Mouse (Mus musculus) lung, embryonic 14.5 days (tissue): ENCODE measurements at regions not wholly inside any gene's neighbourhood (a gene's known extent, or its start where the extent isn't known, plus 50 kb on each side); places are given as distances from the start of the nearest gene placed in this dataset.
A peak's percentile ranks its signal among the peaks of the same experiment; 100 is the strongest.

Experiments used
- ATAC-seq: fragments of 200-750 bp; cut with Nextera tagmentation; 2 replicates; pipeline ENCODE4 v1.8.0; 2017; ENCODE audit warnings: mild to moderate bottlenecking, moderate TSS enrichment, moderate library complexity; ENCODE audit not compliant: insufficient read depth
- DNase-seq: peaks from one replicate; pipeline ENCODE4 v3.0.0-alpha.2; 2015
- H3K27ac ChIP-seq: fragments of 300-500 bp; sonication (generic); 2 replicates; pipeline ENCODE4 v1.5.1; 2014; ENCODE audit warnings: low read depth, mild to moderate bottlenecking, moderate library complexity
- H3K27me3 ChIP-seq: fragments of 300-500 bp; sonication (generic); 2 replicates; pipeline ENCODE4 v1.6.1; 2014; ENCODE audit warnings: low read length, control low read depth; ENCODE audit not compliant: insufficient read depth
- H3K36me3 ChIP-seq: fragments of 300-500 bp; sonication (generic); 2 replicates; pipeline ENCODE4 v1.6.1; 2014; ENCODE audit warnings: control low read depth; ENCODE audit not compliant: insufficient read depth
- H3K4me1 ChIP-seq: fragments of 300-500 bp; sonication (generic); 2 replicates; pipeline ENCODE4 v1.6.1; 2014; ENCODE audit warnings: antibody characterized with exemption, control low read depth; ENCODE audit not compliant: insufficient read depth
- H3K4me2 ChIP-seq: fragments of 300-500 bp; sonication (generic); 2 replicates; pipeline ENCODE4 v1.6.1; 2014; ENCODE audit warnings: mild to moderate bottlenecking
- H3K4me3 ChIP-seq: fragments of 300-500 bp; sonication (generic); 2 replicates; pipeline ENCODE4 v1.5.1; 2014; ENCODE audit warnings: low read depth, low read length
- H3K9ac ChIP-seq: fragments of 300-500 bp; sonication (generic); 2 replicates; pipeline ENCODE4 v1.6.1; 2014
- H3K9me3 ChIP-seq: fragments of 300-500 bp; sonication (generic); 2 replicates; pipeline ENCODE4 v1.6.1; 2016; ENCODE audit warnings: low read depth, low read length, control low read depth
- CTCF ChIP-seq: IDR thresholded peaks from 2 replicates; pipeline ENCODE4 v1.5.1; 2016; ENCODE audit warnings: antibody characterized with exemption, low read depth
- WGBS: fragments of 180-500 bp; shearing (Covaris S2); extraction: QIAGEN DNeasy Blood & Tissue Kit; methylation state at CpG from one replicate; pipeline ENCODE4 v1.1.7; 2014; 5-methylcytosine and 5-hydroxymethylcytosine counted together

- H3K4me1 ChIP-seq: no peaks in the 10 kb centered on the region
- H3K27me3 ChIP-seq: no peaks in the 10 kb centered on the region
- H3K27ac ChIP-seq: no peak overlapping the region
- ATAC-seq (no peak), DNase-seq (no peak)
- H3K9me3 ChIP-seq: no peaks in the 10 kb centered on the region
- no peak for TF ChIP-seq CTCF
- no peak overlapping the region for H3K4me3 ChIP-seq
- H3K36me3 ChIP-seq: no peaks in the 10 kb centered on the region
- H3K4me2 ChIP-seq: no peak overlapping the region
- 80% methylated on average over 9 of the region's 9 CpGs for WGBS
- H3K9ac ChIP-seq: no peak overlapping the region
Observed at GRCm38 (mm10) chr11:63657057-63657456, 265.0 kb downstream of the Hs3st3b1 start.

GRCm38 (mm10) chr11:63665268-63665934 lies 256.7 kb downstream of the Hs3st3b1 start:
- Histone ChIP-seq H3K9ac (no peak overlapping the region), H3K36me3 (no peaks in the 10 kb centered on the region), H3K4me3 (no peak overlapping the region), H3K4me1 (no peaks in the 10 kb centered on the region), H3K4me2 (no peak overlapping the region), H3K27me3 (no peaks in the 10 kb centered on the region), H3K9me3 (no peaks in the 10 kb centered on the region), H3K27ac (no peak overlapping the region)
- ATAC-seq (no peak), DNase-seq (no peak)
- 44% methylated on average over 12 of the region's 12 CpGs for WGBS
- no peak for TF ChIP-seq CTCF

- Histone ChIP-seq H3K4me2 (no peak overlapping the region), H3K4me3 (no peak overlapping the region), H3K27me3 (no peaks in the 10 kb centered on the region), H3K9ac (no peak overlapping the region), H3K9me3 (no peaks in the 10 kb centered on the region), H3K27ac (no peak overlapping the region), H3K36me3 (no peaks in the 10 kb centered on the region), H3K4me1 (no peaks in the 10 kb centered on the region)
- WGBS: 54% methylated on average over 4 of the region's 4 CpGs
- TF ChIP-seq CTCF: no peak
- DNase-seq: no peak
- no peak for ATAC-seq
Observed at GRCm38 (mm10) chr11:63670477-63670876, 251.6 kb downstream of the Hs3st3b1 start.

- DNase-seq: peak; percentile 46
- 44% methylated on average over 2 of the region's 2 CpGs for WGBS
Observed at GRCm38 (mm10) chr11:63671816-63672215, 250.3 kb downstream of the Hs3st3b1 start.

GRCm38 (mm10) chr11:63677921-63678320 lies 244.2 kb downstream of the Hs3st3b1 start:
- Histone ChIP-seq H3K4me2 (no peak overlapping the region), H3K27me3 (no peaks in the 10 kb centered on the region), H3K27ac (no peak overlapping the region), H3K4me3 (no peak overlapping the region), H3K9me3 (no peaks in the 10 kb centered on the region), H3K9ac (no peak overlapping the region), H3K4me1 (no peaks in the 10 kb centered on the region), H3K36me3 (no peaks in the 10 kb centered on the region)
- DNase-seq (no peak), ATAC-seq (no peak)
- no peak for TF ChIP-seq CTCF
- WGBS: 63% methylated on average over 11 of the region's 11 CpGs

More at GRCm38 (mm10) chr11:63671816-63672215, 250.3 kb downstream of the Hs3st3b1 start:
- H3K27ac ChIP-seq: no peak overlapping the region
- no peaks in the 10 kb centered on the region for H3K36me3 ChIP-seq
- no peak overlapping the region for H3K9ac ChIP-seq
- no peaks in the 10 kb centered on the region for H3K9me3 ChIP-seq
- ATAC-seq: no peak
- no peak overlapping the region for H3K4me2 ChIP-seq
- H3K27me3 ChIP-seq: no peaks in the 10 kb centered on the region
- no peak overlapping the region for H3K4me3 ChIP-seq
- no peak for TF ChIP-seq CTCF
- no peaks in the 10 kb centered on the region for H3K4me1 ChIP-seq

- no peak for TF ChIP-seq CTCF
- no peak overlapping the region for H3K9ac ChIP-seq
- H3K4me3 ChIP-seq: no peak overlapping the region
- no peaks in the 10 kb centered on the region for H3K9me3 ChIP-seq
- no peak for DNase-seq
- H3K27ac ChIP-seq: no peak overlapping the region
- H3K27me3 ChIP-seq: no peaks in the 10 kb centered on the region
- no peak for ATAC-seq
- H3K4me2 ChIP-seq: no peak overlapping the region
- H3K36me3 ChIP-seq: no peaks in the 10 kb centered on the region
- H3K4me1 ChIP-seq: no peaks in the 10 kb centered on the region
- 72% methylated on average over 17 of the region's 17 CpGs for WGBS
Observed at GRCm38 (mm10) chr11:63678382-63678905, 243.6 kb downstream of the Hs3st3b1 start.

- no peak overlapping the region for H3K4me3 ChIP-seq
- H3K27ac ChIP-seq: no peak overlapping the region
- no peak for TF ChIP-seq CTCF
- no peaks in the 10 kb centered on the region for H3K4me1 ChIP-seq
- DNase-seq (no peak), ATAC-seq (no peak)
- H3K9ac ChIP-seq: no peak overlapping the region
- H3K9me3 ChIP-seq: no peaks in the 10 kb centered on the region
- H3K27me3 ChIP-seq: no peaks in the 10 kb centered on the region
- no peaks in the 10 kb centered on the region for H3K36me3 ChIP-seq
- H3K4me2 ChIP-seq: no peak overlapping the region
- 75% methylated on average over 4 of the region's 4 CpGs for WGBS
Observed at GRCm38 (mm10) chr11:63679491-63679890, 242.6 kb downstream of the Hs3st3b1 start.
